Mouse (Mus musculus) urinary bladder, postnatal 14 days (tissue): ENCODE measurements around the gene Dlx4.

Experiments used
- DNase-seq: peaks from one replicate; pipeline ENCODE4 v3.0.0; 2021; ENCODE audit warnings: low spot score

The Dlx4 gene

GRCm38 (mm10) chr11:95142980-95143575 lies 3.0 kb downstream of the Dlx4 start:
- no peak for DNase-seq

GRCm38 (mm10) chr11:95142258-95142657 lies 3.8 kb downstream of the Dlx4 start:
- DNase-seq = no peak

GRCm38 (mm10) chr11:95139871-95140270 lies 6.2 kb downstream of the Dlx4 start:
- no peak for DNase-seq

GRCm38 (mm10) chr11:95137281-95137680 lies 8.8 kb downstream of the Dlx4 start:
- DNase-seq = no peak

GRCm38 (mm10) chr11:95133321-95133720 lies 12.7 kb downstream of the Dlx4 start:
- DNase-seq = no peak

- DNase-seq = no peak
Measured at GRCm38 (mm10) chr11:95130668-95131252, 15.3 kb downstream of the Dlx4 start.

GRCm38 (mm10) chr11:95128359-95128758 lies 17.7 kb downstream of the Dlx4 start:
- DNase-seq = no peak

- peak; percentile 72 for DNase-seq
Measured at GRCm38 (mm10) chr11:95126272-95127245, 19.5 kb downstream of the Dlx4 start.

- DNase-seq = no peak
Measured at GRCm38 (mm10) chr11:95125366-95125948, 20.6 kb downstream of the Dlx4 start.

GRCm38 (mm10) chr11:95122100-95122489 lies 24.0 kb downstream of the Dlx4 start:
- DNase-seq = no peak

- DNase-seq = no peak
Measured at GRCm38 (mm10) chr11:95121161-95122099, 24.6 kb downstream of the Dlx4 start.

- DNase-seq = no peak
Measured at GRCm38 (mm10) chr11:95120633-95121020, 25.4 kb downstream of the Dlx4 start.

- peak; percentile 50 for DNase-seq
Measured at GRCm38 (mm10) chr11:95119990-95120632, 26.0 kb downstream of the Dlx4 start, which contains the start of gene Dlx3. TSS of gene Dlx3 (plus strand) at chr11:95120119.

GRCm38 (mm10) chr11:95118505-95118904 lies 27.6 kb downstream of the Dlx4 start:
- peak; percentile 82 for DNase-seq

- peak; percentile 73 for DNase-seq
Measured at GRCm38 (mm10) chr11:95117030-95117429, 29.0 kb downstream of the Dlx4 start.

GRCm38 (mm10) chr11:95110081-95110480 lies 36.0 kb downstream of the Dlx4 start:
- no peak for DNase-seq

- no peak for DNase-seq
Measured at GRCm38 (mm10) chr11:95109000-95109399, 37.1 kb downstream of the Dlx4 start.

- DNase-seq = peak; percentile 84
Measured at GRCm38 (mm10) chr11:95106440-95107236, 39.4 kb downstream of the Dlx4 start.

- DNase-seq = peak; percentile 70
Measured at GRCm38 (mm10) chr11:95105274-95105874, 40.7 kb downstream of the Dlx4 start.
